Mouse (Mus musculus): ENCODE data around the gene Cpsf4l.

- TF ChIP-seq CTCF (IDR thresholded peaks at IDR 0.05): no peak
- no peak for TF ChIP-seq EP300 (IDR thresholded peaks at IDR 0.05)
Observed at GRCm38 (mm10) chr11:113736848-113737552, 27.2 kb upstream of the Cpsf4l start.
